Comparison of ENCODE assay signal across 8 mouse cellular contexts in genomic region chr9:56868292-56868691, GRCm38 (mm10). TPM values are rescaled to one million over a fixed set of nuclear protein-coding genes. Genes with fewer than 3 reads are reported as not detected.
DNase-seq lines count a peak whose midpoint lies in the region; ATAC-seq and TF ChIP-seq lines count a peak whose summit lies in the region.
"Had no signal": no experiment of that assay in that cellular context is flagged by ENCODE, and none has a peak within 500 bp of the region (broad histone marks: within the 10 kb centered on the region; RNA-seq: fewer than 3 reads in every experiment).

No protein-coding gene starts in this region.

- DNase-seq in lung, adult 2 months, result no peak
- no peak for DNase-seq in lung, adult 18-20 months
- DNase-seq in layer of hippocampus, adult 8-10 months (ENCODE audit: low spot score in 2 of 2), result peak; percentile 62 to 69
- DNase-seq in midbrain, embryonic 14.5 days, result peak; percentile 79
- DNase-seq in adrenal gland, postnatal 4 days (ENCODE audit: low spot score in 2 of 2), result no peak
- DNase-seq in ovary, postnatal 10 days (ENCODE audit: low spot score), result no peak

- H3K4me3 ChIP-seq in lung, adult 2 months (replicated peaks; ENCODE audit: extremely low read depth, low read depth, low read length), result no peak overlapping the region
- H3K4me3 ChIP-seq in heart, embryonic 14.5 days (ENCODE audit: control insufficient read depth in 1 of 2, insufficient read depth in 1 of 2, low read depth in 1 of 2, low read length in 2 of 2), result peak overlapping the region in 1 of 2 experiments; percentile 60; a peak in 2 of 4 replicates
- no peak overlapping the region for H3K4me3 ChIP-seq in midbrain, embryonic 14.5 days (replicated peaks; ENCODE audit: low read depth, low read length)

- no peaks in the 10 kb centered on the region for H3K27me3 ChIP-seq in heart, embryonic 14.5 days (ENCODE audit: control insufficient read depth, insufficient read depth, low read length)
- peaks cover 17% of the 10 kb centered on the region; the same call in 1 of the 2 replicates for H3K27me3 ChIP-seq in midbrain, embryonic 14.5 days (ENCODE audit: control insufficient read depth, insufficient read depth, low read length)

- peak; percentile 64 for ATAC-seq in heart, embryonic 14.5 days (ENCODE audit: insufficient number of reproducible peaks, insufficient read depth, low FRiP score, low read depth)
- ATAC-seq in midbrain, embryonic 14.5 days (ENCODE audit: low FRiP score, low TSS enrichment), result peak; percentile 82

- no peak for TF ChIP-seq CTCF in lung, adult 2 months (IDR thresholded peaks at IDR 0.05; ENCODE audit: insufficient read depth, low read length)

- TF ChIP-seq POLR2A in lung, adult 2 months (IDR thresholded peaks at IDR 0.05; ENCODE audit: borderline replicate concordance, extremely low read depth, low read depth, low read length), result peak; percentile 26; the same call in 1 of the 2 replicates

- H3K36me3 ChIP-seq in heart, embryonic 14.5 days (ENCODE audit: control insufficient read depth, insufficient read depth, low read length), result peaks cover 4% of the 10 kb centered on the region; the same call in 1 of the 2 replicates
- H3K36me3 ChIP-seq in midbrain, embryonic 14.5 days (ENCODE audit: control insufficient read depth, insufficient read depth, low read length), result no peaks in the 10 kb centered on the region

- H3K9me3 ChIP-seq in heart, embryonic 14.5 days (ENCODE audit: control insufficient read depth, low read length), result no peaks in the 10 kb centered on the region
- H3K9me3 ChIP-seq in midbrain, embryonic 14.5 days (ENCODE audit: control insufficient read depth, low read length), result no peaks in the 10 kb centered on the region

- peak overlapping the region; percentile 81 to 96 for H3K27ac ChIP-seq in heart, embryonic 14.5 days (replicated peaks in 1 of 2; ENCODE audit: control insufficient read depth in 1 of 2, insufficient read depth in 1 of 2, low read depth in 2 of 2, low read length in 2 of 2)
- H3K27ac ChIP-seq in midbrain, embryonic 14.5 days (replicated peaks; ENCODE audit: low read depth, low read length), result peak overlapping the region; percentile 45; the same call in 1 of the 2 replicates

- H3K4me1 ChIP-seq in lung, adult 2 months (ENCODE audit: control insufficient read depth, insufficient read depth, low read length), result peaks cover 3% of the 10 kb centered on the region; the same call in 1 of the 2 replicates
- peaks cover 71 to 87% of the 10 kb centered on the region in 2 experiments for H3K4me1 ChIP-seq in heart, embryonic 14.5 days (ENCODE audit: control insufficient read depth in 2 of 2, insufficient read depth in 2 of 2, low read length in 2 of 2)
- H3K4me1 ChIP-seq in midbrain, embryonic 14.5 days (ENCODE audit: control insufficient read depth, insufficient read depth, low read length), result 0 out of 2 replicates have a peak, but pooled peaks cover 6% of the 10 kb centered on the region

- H3K4me2 ChIP-seq in heart, embryonic 14.5 days (ENCODE audit: low read length), result peak overlapping the region; percentile 87
- H3K4me2 ChIP-seq in midbrain, embryonic 14.5 days (ENCODE audit: low read length), result no peak overlapping the region

- peak overlapping the region; percentile 89 for H3K9ac ChIP-seq in heart, embryonic 14.5 days (ENCODE audit: low read length)
- H3K9ac ChIP-seq in midbrain, embryonic 14.5 days (replicated peaks; ENCODE audit: low read length), result no peak overlapping the region

- 31% methylated on average over 6 of the region's 6 CpGs for WGBS in lung, adult 2 months
- WGBS in heart, embryonic 14.5 days, result 5% methylated on average over 6 of the region's 6 CpGs
- 40% methylated on average over 6 of the region's 6 CpGs for WGBS in midbrain, embryonic 14.5 days

RNA-seq across cellular contexts. Expression of gene Cspg4, which starts 3.5 kb away (rescaled TPM):
- polyA plus RNA-seq in lung, adult 2 months (2012; rRNA removed), result 19.5 and 21.2 TPM in 2 replicates
- 23.0 and 24.3 TPM in 2 replicates for polyA plus RNA-seq in heart, embryonic 14.5 days (2014; fragmentation: Nextera tagmentation; extraction: Ambion mirVana)
- total RNA-seq in layer of hippocampus, adult 8-10 months (2022), result 10 to 100 TPM; 17.3 to 21.8 (median 19.3) TPM
- 4.1 TPM in 2 replicates for polyA plus RNA-seq in midbrain, embryonic 14.5 days (2014; fragmentation: Nextera tagmentation; extraction: Ambion mirVana)
- 10 to 100 TPM; 12.4 to 16.5 TPM for total RNA-seq in adrenal gland, postnatal 4 days (2021)

RNA-seq across cellular contexts. Expression of gene Odf3l1, which starts 3.8 kb away (rescaled TPM):
- polyA plus RNA-seq in lung, adult 2 months (2012; rRNA removed), result 1.7 and 1.8 TPM in 2 replicates
- polyA plus RNA-seq in heart, embryonic 14.5 days (2014; fragmentation: Nextera tagmentation; extraction: Ambion mirVana), result 0.50 and 0.72 TPM in 2 replicates
- total RNA-seq in layer of hippocampus, adult 8-10 months (2022), result not detected
- not detected in 2 replicates for polyA plus RNA-seq in midbrain, embryonic 14.5 days (2014; fragmentation: Nextera tagmentation; extraction: Ambion mirVana)
- total RNA-seq in adrenal gland, postnatal 4 days (2021), result 1 to 10 TPM in 1 of 2 experiments, under 1 TPM in 1; 0.73 to 1.4 TPM
- total RNA-seq: liver, adult 2 months had no signal

RNA-seq across cellular contexts. Expression of gene Snx33, which starts 59.9 kb away (rescaled TPM):
- polyA plus RNA-seq in lung, adult 2 months (2012; rRNA removed), result 22.4 and 23.6 TPM in 2 replicates
- polyA plus RNA-seq in heart, embryonic 14.5 days (2014; fragmentation: Nextera tagmentation; extraction: Ambion mirVana), result 5.5 and 5.9 TPM in 2 replicates
- 10 to 100 TPM in 2 of 4 experiments, 1 to 10 TPM in 2; 9.8 to 11.6 (median 10.1) TPM for total RNA-seq in layer of hippocampus, adult 8-10 months (2022)
- 1.6 and 2.5 TPM in 2 replicates for polyA plus RNA-seq in midbrain, embryonic 14.5 days (2014; fragmentation: Nextera tagmentation; extraction: Ambion mirVana)
- total RNA-seq in adrenal gland, postnatal 4 days (2021), result 10 to 100 TPM; 28.4 to 30.7 TPM

Comparison
In these comparisons a context has a peak if more than half of its experiments do, and no peak if none do; other contexts are left out.
1. DNase-seq: peak in layer of hippocampus, adult 8-10 months (2 of 2) and midbrain, embryonic 14.5 days (single experiment); none in lung, adult 2 months (single experiment), lung, adult 18-20 months (0 of 2), adrenal gland, postnatal 4 days (0 of 2) and ovary, postnatal 10 days (single experiment).